Mouse (Mus musculus): ENCODE measurements around the gene Gm17019. TPM values are rescaled to one million over a fixed set of nuclear protein-coding genes. Genes with fewer than 3 reads are reported as not detected.
"Not testable (repeated sequence)": the region's sequence is repeated elsewhere in the genome, so short reads cannot be mapped to it uniquely, and the experiment has no call there.

Gm17019 gene
- not detected in 2 replicates for total RNA-seq (2017)

DNA sequence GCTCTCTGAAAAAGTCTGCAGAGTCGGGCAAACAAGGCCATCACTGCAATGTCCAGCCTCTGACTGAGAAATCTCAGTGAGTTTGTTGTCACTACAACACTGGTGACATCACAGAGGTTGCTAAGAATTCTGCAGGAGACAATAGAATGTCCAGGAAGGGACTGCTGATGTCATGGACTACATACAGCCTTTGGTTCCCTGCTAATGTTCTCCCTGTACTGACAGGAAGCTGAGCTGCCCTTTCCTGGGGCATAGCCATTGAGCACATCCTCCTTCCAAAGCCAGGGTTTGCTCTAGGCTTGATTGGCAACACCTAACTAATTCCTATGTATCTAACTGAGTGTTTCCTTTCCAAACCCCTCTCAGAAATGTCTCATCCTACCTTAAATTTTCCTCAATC lies at the start of gene Gm17019:
Gm17019 (minus strand) TSS at position 101 of the 400 bp plus-strand sequence.
- ATAC-seq (ENCODE audit: extremely low read depth, insufficient number of reproducible peaks, low FRiP score, poor library complexity, severe bottlenecking), result not testable (repeated sequence)

DNA sequence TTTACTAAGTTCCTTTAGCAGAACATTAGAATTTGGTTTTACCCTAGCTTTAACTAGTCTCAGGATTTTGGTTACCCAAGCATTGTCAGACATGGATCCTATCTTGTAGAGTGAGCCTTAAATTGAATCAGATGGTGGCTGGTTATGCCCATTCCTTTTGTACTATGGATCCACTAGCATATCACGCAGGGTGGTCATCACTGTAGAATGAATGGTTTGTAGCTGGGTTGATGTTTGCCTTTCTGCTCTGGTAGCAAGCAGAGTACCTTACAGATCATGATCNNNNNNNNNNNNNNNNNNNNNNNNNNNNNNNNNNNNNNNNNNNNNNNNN lies 29.6 kb upstream of the Gm17019 start:
- ATAC-seq (ENCODE audit: extremely low read depth, insufficient number of reproducible peaks, low FRiP score, poor library complexity, severe bottlenecking), result not testable (repeated sequence)

DNA sequence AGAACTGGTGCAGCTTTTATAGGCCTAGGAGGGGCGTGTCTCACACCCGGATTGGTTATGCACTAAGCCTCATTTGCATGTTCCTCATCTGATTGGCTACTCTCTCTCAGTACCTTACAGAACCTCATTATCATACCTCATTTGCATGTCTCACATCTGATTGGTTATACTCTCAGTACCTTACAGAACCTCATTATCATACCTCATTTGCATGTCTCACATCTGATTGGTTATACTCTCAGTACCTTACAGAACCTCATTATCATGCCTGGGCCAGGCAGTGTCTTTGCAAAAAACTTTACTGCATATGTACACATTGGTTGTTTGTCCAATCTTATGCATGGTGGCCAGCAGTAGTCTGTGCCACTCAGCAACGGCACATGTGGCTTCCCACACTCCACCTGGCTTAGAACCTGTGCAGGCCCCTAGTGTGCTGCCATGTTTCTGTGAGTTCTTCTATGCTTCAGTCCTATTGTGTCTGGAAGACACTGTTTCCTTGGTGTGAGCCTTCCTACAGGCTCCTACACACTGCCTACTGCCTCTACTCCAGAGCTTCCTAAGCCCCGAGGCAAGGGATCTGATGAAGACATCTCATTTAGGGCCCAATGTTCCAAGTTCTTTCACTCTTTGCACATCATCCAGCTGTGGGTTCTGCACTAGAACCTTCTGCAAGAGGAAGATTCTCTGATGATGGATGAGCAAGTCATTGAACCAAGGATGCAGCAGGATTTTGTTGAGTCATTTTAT lies 29.0 kb upstream of the Gm17019 start:
- ATAC-seq (ENCODE audit: extremely low read depth, insufficient number of reproducible peaks, low FRiP score, poor library complexity, severe bottlenecking), result not testable (repeated sequence)

DNA sequence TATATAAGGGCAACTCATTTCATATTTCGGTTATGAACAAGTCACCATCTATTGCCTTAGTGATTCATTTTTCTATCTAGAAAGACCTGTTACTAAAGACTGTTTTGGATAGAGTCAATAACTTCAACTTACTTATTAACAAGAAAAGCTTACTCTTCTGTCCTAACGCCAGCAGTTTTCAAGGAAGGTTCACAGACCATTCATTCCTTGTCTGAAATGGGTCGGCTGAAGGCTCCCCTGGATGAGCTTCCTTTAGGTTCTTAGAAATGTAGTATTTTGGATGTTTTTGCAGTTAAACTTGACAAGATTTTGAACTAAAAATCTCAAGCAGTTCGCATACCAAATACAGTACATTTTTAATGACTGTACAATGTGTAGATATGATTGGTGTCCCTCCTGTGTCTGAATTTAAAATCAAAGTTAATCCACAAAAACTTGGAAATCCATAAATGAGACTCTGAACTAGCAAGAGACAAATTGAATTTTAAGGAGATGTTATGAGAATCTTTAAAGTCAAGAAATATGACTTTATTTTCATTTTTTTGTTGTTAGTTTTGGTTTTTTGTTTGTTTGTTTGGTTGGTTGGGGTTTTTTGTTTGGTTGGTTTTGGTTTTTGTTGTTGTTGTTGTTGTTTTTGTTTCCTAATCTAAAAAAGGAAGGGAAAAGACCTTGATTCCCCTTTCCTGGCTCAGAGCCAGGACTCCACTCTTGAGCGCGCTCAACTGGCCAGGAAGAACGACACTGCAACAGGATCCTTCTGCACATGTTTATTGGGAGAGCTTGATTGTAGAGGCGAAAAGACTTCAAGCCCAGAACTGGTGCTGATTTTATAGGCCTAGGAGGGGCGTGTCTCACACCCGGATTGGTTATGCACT lies 21.6 kb upstream of the Gm17019 start:
- ATAC-seq (ENCODE audit: extremely low read depth, insufficient number of reproducible peaks, low FRiP score, poor library complexity, severe bottlenecking), result not testable (repeated sequence)

DNA sequence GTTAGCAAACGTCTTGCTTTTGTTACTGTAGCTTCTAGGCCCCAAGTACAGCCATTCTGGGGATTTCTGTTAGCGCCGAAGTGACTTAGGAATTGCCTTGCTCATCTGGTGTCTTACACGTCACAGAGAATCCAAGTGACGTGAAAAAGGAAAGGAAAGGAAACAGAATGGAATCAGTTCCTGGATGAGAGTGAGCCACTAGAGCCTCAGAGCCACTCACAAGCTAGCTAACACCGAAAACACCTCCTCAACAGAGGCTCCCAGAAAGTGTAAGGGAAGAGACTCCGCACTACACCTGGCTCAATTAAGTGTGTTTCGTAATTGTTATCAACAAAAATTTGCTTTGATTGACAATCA lies 20.8 kb upstream of the Gm17019 start:
- ATAC-seq (ENCODE audit: extremely low read depth, insufficient number of reproducible peaks, low FRiP score, poor library complexity, severe bottlenecking), result not testable (repeated sequence)

DNA sequence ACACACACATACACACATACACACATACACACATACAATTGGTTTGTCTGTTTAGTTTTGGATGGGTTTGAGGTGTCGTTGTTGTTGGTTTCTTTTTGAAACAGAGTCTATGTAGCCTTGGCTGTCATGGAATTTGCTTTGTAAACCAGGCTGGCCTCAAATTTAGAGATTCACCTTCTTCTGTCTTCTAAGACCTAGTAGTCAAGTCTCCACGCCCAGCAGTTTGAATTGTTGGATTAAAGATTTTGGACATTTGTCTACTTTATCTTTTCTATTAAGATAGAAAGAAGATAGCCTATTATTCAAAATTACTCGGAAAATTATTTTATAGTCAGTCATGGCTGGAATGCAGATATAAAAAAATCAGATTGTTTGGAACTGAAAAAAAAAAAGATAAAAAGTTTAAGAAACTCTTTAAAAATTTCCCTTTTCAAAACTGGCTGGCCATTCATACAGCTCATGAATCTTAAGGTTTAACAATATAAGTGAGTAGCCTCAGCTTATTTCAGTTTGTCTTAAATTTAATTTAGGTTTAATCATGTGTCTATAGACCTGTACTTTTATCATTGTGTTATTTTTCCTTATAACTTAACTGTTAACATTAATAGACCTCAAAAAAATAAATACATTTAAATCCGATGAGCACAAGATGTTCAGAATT lies 20.3 kb upstream of the Gm17019 start:
- ATAC-seq (ENCODE audit: extremely low read depth, insufficient number of reproducible peaks, low FRiP score, poor library complexity, severe bottlenecking), result not testable (repeated sequence)

DNA sequence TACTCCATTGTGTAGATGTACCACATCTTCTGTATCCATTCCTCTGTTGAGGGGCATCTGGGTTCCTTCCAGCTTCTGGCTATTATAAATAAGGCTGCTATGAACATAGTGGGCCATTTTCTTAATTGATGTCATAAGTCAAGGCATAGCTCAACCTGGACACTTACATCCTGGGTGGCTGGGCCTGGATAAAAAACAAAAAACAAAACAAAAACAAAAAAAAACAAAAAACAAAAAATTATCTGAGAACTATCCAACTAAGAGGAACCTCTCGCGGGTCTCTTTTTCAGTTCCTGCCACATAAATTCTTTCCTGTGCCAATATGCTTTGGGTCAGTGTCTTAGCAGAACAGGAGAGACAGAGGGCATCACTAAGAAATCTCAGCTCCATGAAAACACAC lies 18.0 kb upstream of the Gm17019 start:
- not testable (repeated sequence) for ATAC-seq (ENCODE audit: extremely low read depth, insufficient number of reproducible peaks, low FRiP score, poor library complexity, severe bottlenecking)

DNA sequence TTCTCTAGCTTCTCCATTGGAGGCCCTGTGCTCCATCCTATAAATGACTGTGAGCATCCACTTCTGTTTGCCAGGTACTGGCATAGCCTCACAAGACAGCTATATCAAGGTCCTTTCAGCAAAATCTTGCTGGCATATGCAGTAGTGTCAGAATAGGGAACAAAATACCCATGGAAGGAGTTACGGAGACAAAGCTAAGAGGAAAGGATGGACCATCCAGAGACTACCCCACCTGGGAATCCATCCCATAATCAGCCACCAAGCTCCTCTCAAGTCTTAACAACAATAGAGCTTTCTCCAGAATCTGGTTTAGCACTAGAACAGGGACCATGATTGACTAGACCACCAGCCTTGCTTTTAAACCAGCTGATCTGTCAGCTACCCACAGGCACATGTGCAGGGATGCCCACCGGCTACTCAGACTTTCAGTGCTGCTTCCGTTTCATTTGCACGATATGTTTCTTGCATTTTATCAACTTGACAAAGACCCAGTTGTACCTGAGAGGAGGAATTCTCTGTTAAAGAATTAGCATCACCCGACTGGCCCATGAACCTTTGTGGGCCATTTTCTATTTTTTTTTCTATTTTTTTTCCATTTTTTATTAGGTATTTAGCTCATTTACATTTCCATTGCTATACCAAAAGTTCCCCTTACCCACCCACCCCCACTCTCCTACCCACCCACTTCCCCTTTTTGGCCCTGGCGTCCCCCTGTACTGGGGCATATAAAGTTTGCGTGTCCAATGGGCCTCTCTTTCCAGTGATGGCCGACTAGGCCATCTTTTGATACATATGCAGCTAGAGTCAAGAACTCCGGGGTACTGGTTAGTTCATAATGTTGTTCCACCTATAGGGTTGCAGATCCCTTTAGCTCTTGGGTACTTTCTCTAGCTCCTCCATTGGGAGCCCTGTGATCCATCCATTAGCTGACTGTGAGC lies 12.3 kb upstream of the Gm17019 start:
- ATAC-seq (ENCODE audit: extremely low read depth, insufficient number of reproducible peaks, low FRiP score, poor library complexity, severe bottlenecking), result not testable (repeated sequence)

DNA sequence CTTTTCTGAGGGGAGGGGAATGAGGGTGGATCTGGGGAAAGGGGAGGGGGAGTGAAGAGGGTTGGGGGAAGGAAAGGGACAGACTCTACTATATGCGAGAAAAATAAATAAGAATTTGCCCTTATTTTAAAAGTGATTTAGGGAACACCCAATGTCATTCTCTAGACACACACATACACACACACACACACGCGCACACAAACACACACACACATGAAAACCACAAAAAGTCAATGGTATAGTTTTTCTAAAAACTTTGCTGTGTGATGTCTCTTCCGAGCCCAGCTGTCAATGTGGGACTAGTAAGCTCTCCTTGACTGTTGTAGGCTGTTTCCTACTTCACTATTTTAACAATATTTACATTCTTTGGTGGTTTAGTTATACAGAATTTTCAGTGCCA lies 8.0 kb upstream of the Gm17019 start:
- not testable (repeated sequence) for ATAC-seq (ENCODE audit: extremely low read depth, insufficient number of reproducible peaks, low FRiP score, poor library complexity, severe bottlenecking)

DNA sequence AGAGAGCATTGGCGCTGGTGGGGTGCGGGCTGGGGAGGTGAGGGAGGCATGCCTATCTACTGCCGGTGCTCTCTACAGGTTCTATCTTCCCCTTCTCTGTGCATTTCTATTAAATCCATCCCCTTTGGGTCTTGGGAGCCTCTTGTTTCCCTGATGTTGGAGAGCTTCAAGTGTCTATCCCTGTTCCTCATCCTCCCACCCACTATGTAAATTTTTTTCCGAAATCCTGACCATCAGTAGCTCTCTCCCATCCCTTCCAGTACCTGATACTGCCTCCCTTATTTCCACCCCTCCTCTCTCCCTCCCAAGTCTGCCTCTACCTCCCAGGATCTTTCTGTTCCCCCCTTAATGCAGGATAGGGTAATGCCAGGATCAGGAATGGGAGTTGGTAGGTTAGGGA lies 7.2 kb upstream of the Gm17019 start:
- ATAC-seq (ENCODE audit: extremely low read depth, insufficient number of reproducible peaks, low FRiP score, poor library complexity, severe bottlenecking), result not testable (repeated sequence)

DNA sequence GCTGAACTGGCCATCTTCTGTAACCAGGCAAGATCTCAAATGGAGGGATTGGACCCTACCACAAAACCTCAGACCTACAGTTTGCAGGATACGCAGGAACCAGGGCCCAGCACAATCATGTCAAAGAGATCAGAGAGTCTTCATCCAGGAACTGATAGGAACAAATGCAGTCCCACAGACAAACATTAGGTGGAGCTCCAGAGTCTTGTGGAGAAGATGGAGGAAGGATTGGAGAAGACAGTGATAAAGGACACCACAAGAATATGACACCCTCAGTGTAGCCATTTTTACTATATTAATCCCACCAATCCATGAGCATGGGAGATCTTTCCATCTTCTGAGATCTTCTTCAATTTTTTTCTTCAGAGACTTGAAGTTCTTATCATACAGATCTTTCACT lies 8.5 kb downstream of the Gm17019 start:
- not testable (repeated sequence) for ATAC-seq (ENCODE audit: extremely low read depth, insufficient number of reproducible peaks, low FRiP score, poor library complexity, severe bottlenecking)

DNA sequence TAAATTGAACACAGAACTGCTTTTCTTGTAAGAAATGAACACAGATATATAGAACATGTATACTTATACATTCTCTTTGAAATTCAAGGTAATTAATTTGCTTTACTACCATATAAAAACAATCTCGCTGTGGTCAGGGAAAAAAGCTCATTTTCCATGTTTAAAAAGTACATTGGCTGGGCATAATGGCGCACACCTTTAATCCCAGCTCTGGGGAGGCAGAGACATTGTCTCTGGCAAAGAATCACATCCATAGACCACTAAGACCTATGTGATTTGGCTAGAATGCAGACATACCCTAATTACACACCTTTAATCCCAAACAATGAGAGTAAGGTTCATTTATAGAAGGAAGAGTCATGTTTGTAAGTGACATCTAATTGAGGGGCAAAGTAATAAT lies 12.7 kb downstream of the Gm17019 start:
- ATAC-seq (ENCODE audit: extremely low read depth, insufficient number of reproducible peaks, low FRiP score, poor library complexity, severe bottlenecking), result not testable (repeated sequence)

DNA sequence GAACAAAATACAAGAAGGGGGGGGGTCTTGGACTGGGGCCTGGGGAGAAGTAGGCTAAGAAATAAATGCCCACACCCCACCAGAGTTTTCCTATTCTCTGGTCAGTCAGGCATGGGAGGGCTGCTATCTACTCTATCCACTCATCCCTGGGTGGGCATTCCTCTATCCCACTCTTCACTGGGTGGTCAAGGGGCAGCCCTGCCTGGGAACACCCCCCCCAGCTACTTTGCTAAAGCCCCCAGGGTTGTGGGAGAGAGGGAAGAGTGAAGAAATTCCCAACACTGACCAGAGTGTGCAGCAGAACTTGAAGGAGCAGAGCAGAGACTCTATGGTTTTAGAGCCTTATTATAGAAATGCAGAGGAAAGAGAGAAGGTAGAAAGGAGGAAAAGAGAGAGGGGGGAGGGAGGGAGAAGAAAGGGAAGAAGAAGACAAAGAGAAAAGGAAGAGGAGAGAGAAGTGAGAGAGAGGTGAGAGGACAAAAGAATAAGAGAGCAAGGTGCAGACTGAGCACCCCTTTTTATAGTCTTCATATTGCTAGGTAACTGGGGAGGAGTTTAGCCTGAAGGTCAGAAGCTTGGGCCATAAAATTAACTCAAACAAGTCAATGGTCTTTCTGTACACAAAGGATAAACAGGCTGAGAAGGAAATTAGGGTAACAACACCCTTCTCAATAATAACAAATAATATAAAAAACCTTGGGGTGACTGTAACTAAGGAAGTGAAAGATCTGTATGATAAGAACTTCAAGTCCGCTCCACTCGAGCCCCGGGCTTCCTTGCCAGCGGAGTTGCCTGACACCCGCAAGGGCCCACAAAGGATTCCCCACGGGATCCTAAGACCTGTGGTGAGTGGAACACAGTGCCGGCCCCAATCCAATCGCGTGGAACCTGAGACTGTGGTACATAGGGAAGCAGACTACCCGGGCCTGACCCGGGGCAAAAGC lies 21.9 kb downstream of the Gm17019 start:
- ATAC-seq (ENCODE audit: extremely low read depth, insufficient number of reproducible peaks, low FRiP score, poor library complexity, severe bottlenecking), result not testable (repeated sequence)

DNA sequence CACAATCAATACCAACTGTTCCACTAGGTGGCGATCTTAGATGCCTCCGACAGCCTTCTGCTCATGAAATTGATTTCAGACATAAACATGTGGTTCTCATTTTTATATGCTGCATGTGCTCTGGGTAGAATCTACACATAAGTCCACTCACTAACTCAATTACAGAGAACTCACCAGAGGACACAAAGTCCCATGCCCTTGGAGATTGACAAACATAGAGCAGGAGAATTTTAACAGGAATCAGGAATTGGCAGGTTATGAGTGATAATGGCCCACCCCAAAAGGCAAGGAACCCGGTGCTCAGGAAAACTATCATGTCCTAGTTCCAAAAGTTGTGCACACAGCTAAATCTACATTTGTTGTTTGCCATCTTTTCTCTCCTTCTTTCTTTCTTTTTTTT lies 25.9 kb downstream of the Gm17019 start:
- not testable (repeated sequence) for ATAC-seq (ENCODE audit: extremely low read depth, insufficient number of reproducible peaks, low FRiP score, poor library complexity, severe bottlenecking)

DNA sequence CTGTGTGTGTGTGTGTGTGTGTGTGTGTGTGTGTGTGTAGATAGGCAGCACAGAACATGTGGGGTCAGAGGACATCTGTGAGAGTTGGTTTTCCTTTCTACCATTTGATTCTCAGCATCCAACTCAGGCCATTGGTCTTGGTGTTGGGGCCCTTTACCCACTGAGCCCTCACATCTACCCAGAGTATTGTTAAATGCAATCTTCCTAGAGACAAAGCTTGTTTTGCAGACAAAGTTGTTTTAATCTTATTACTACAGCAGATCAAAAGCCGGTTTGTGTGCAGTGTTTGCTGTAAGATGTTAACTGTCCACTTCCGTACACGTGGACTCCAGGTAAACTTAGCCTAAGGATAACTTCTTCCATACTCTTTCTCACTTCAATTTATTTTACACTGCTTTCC lies 26.5 kb downstream of the Gm17019 start:
- ATAC-seq (ENCODE audit: extremely low read depth, insufficient number of reproducible peaks, low FRiP score, poor library complexity, severe bottlenecking), result not testable (repeated sequence)

DNA sequence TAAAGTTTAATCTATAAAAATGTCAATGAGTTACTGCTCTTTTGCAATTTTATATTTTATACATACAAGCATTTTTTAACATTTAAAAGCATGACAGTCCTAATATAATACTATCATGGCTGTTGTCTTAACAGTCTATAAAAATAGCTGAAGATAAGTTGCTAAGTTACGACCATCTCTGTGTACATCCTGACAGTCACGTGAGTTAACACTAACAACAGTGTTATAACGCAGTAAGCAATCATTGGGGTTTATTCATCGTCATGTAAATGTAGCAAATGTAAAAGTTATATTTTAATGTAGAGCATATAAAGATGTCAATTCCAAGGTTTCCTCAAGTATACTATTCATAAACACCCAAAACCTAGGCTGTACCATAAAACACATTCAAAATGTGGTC lies 27.2 kb downstream of the Gm17019 start:
- ATAC-seq (ENCODE audit: extremely low read depth, insufficient number of reproducible peaks, low FRiP score, poor library complexity, severe bottlenecking), result not testable (repeated sequence)

Data from neutrophil, adult 5-6 weeks (primary cell).